Mouse (Mus musculus): ENCODE results near the gene Gm11568. TPM values are rescaled to one million over a fixed set of nuclear protein-coding genes. Genes with fewer than 3 reads are reported as not detected.
"Not testable (repeated sequence)": the region's sequence is repeated elsewhere in the genome, so short reads cannot be mapped to it uniquely, and the experiment has no call there.

The Gm11568 gene
- polyA plus RNA-seq, 1 experiment from 2014 or later = not detected

GRCm38 (mm10) chr11:99864176-99864575, 6.5 kb downstream of the Gm11568 start, which contains the start of gene Gm11559:
TSS of gene Gm11559 (plus strand) at chr11:99864476.
- ATAC-seq (replicated peaks; ENCODE audit: low FRiP score); DNase-seq (ENCODE audit: low spot score); H3K4me2 ChIP-seq; H3K9me3 ChIP-seq (ENCODE audit: control insufficient read depth, low read length); H3K36me3 ChIP-seq (ENCODE audit: control insufficient read depth, insufficient read depth, low read length); H3K4me3 ChIP-seq (ENCODE audit: low read depth, low read length); H3K4me1 ChIP-seq (replicated peaks; ENCODE audit: control insufficient read depth, insufficient read depth, low read length); H3K9ac ChIP-seq (ENCODE audit: low read depth, low read length); H3K27me3 ChIP-seq (replicated peaks; ENCODE audit: control insufficient read depth, insufficient read depth, low read length); H3K27ac ChIP-seq (ENCODE audit: low read depth, low read length): not testable (repeated sequence)
- WGBS = 56% methylated on average over 1 of the region's 1 CpGs

DNA sequence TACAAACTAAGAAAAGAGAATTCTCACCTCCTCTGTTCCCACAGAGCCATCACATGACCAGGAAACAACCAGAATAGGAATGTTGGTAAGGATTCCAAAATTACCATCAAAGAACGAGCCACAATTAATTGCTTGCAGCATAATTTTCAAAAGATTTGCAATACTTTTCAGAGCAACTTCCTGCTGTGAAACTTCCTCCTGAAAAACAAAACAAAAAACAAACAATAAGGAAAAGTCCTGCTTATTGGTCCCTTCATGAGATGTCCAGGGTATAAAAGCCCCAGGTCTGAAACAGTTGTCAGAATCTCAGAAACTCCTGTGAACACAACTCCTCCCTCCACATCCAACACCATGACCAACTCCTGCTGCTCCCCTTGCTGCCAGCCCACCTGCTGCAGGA, 15.4 kb downstream of the Gm11568 start, which contains the start of gene Krtap9-1:
Gene Krtap9-1 (plus strand): TSS at position 301 of the 400 bp plus-strand sequence.
- not testable (repeated sequence) for H3K9ac ChIP-seq (ENCODE audit: low read depth, low read length); H3K4me1 ChIP-seq (replicated peaks; ENCODE audit: control insufficient read depth, insufficient read depth, low read length); H3K36me3 ChIP-seq (ENCODE audit: control insufficient read depth, insufficient read depth, low read length); H3K27ac ChIP-seq (ENCODE audit: low read depth, low read length); ATAC-seq (replicated peaks; ENCODE audit: low FRiP score); DNase-seq (ENCODE audit: low spot score); H3K9me3 ChIP-seq (ENCODE audit: control insufficient read depth, low read length); H3K4me3 ChIP-seq (ENCODE audit: low read depth, low read length); H3K4me2 ChIP-seq; H3K27me3 ChIP-seq (replicated peaks; ENCODE audit: control insufficient read depth, insufficient read depth, low read length)
- WGBS = 63% methylated on average over 1 of the region's 1 CpGs

DNA sequence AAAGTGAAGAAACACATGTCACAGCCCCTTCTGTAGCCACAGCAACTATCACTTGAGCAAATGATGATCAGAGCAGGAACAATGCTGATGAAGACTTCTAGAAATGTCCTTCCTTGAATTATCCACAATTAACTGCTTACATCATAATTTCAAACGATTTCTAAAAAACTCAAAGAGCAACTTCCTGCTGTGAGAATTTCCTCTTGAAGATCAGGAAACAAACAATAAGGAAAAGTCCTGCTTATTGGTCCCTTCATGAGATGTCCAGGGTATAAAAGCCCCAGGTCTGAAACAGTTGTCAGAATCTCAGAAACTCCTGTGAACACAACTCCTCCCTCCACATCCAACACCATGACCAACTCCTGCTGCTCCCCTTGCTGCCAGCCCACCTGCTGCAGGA, 21.2 kb downstream of the Gm11568 start, which contains the start of gene Gm11567:
Gene Gm11567 (plus strand): TSS at position 301 of the 400 bp plus-strand sequence.
- H3K4me2 ChIP-seq; H3K36me3 ChIP-seq (ENCODE audit: control insufficient read depth, insufficient read depth, low read length); H3K27me3 ChIP-seq (replicated peaks; ENCODE audit: control insufficient read depth, insufficient read depth, low read length); H3K4me3 ChIP-seq (ENCODE audit: low read depth, low read length); H3K4me1 ChIP-seq (replicated peaks; ENCODE audit: control insufficient read depth, insufficient read depth, low read length); DNase-seq (ENCODE audit: low spot score); H3K9ac ChIP-seq (ENCODE audit: low read depth, low read length); H3K27ac ChIP-seq (ENCODE audit: low read depth, low read length); H3K9me3 ChIP-seq (ENCODE audit: control insufficient read depth, low read length); ATAC-seq (replicated peaks; ENCODE audit: low FRiP score): not testable (repeated sequence)
- WGBS = 48% methylated on average over 1 of the region's 1 CpGs

- no peak within 1 kb of the TSS for H3K9ac ChIP-seq (ENCODE audit: low read depth, low read length)
- H3K27ac ChIP-seq (ENCODE audit: low read depth, low read length) = no peak within 1 kb of the TSS
- no peak within 1 kb of the TSS for H3K4me2 ChIP-seq
- no peaks in the 10 kb centered on the region for H3K27me3 ChIP-seq (replicated peaks; ENCODE audit: control insufficient read depth, insufficient read depth, low read length)
- no peak within 1 kb of the TSS for H3K4me3 ChIP-seq (ENCODE audit: low read depth, low read length)
- H3K9me3 ChIP-seq (ENCODE audit: control insufficient read depth, low read length) = no peaks in the 10 kb centered on the region
- DNase-seq (ENCODE audit: low spot score) (no peak), ATAC-seq (replicated peaks; ENCODE audit: low FRiP score) (no peak)
- 75% methylated on average over 2 of the region's 2 CpGs for WGBS
- no peaks in the 10 kb centered on the region for H3K36me3 ChIP-seq (ENCODE audit: control insufficient read depth, insufficient read depth, low read length)
- H3K4me1 ChIP-seq (replicated peaks; ENCODE audit: control insufficient read depth, insufficient read depth, low read length) = no peaks in the 10 kb centered on the region
Observed at GRCm38 (mm10) chr11:99907620-99908019, 49.9 kb downstream of the Gm11568 start, which contains the start of gene Krtap31-1. TSS of gene Krtap31-1 (plus strand) at chr11:99907920.

Other genes with a start within 250 kb of the Gm11568 start
- not detected in 2 replicates for gene Gm11937, start 247.7 kb upstream of the Gm11568 start, polyA plus RNA-seq (2014; fragmentation: Nextera tagmentation; extraction: Ambion mirVana)
- gene Krtap2-4, start 243.1 kb upstream of the Gm11568 start, polyA plus RNA-seq (2014; fragmentation: Nextera tagmentation; extraction: Ambion mirVana) = not detected in 2 replicates
- not detected in 2 replicates for gene Gm11562, start 237.5 kb upstream of the Gm11568 start, polyA plus RNA-seq (2014; fragmentation: Nextera tagmentation; extraction: Ambion mirVana)
- not detected in 2 replicates for gene Krtap4-1, start 229.7 kb upstream of the Gm11568 start, polyA plus RNA-seq (2014; fragmentation: Nextera tagmentation; extraction: Ambion mirVana)
- gene Krtap4-2, start 222.8 kb upstream of the Gm11568 start, polyA plus RNA-seq (2014; fragmentation: Nextera tagmentation; extraction: Ambion mirVana) = not detected in 2 replicates
- gene Krtap4-7, start 213.8 kb upstream of the Gm11568 start, polyA plus RNA-seq (2014; fragmentation: Nextera tagmentation; extraction: Ambion mirVana) = not detected in 2 replicates
- gene Gm11555, start 207.7 kb upstream of the Gm11568 start, polyA plus RNA-seq (2014; fragmentation: Nextera tagmentation; extraction: Ambion mirVana) = not detected in 2 replicates
- not detected in 2 replicates for gene Gm11563, start 199.0 kb upstream of the Gm11568 start, polyA plus RNA-seq (2014; fragmentation: Nextera tagmentation; extraction: Ambion mirVana)
- gene Krtap4-6, start 192.0 kb upstream of the Gm11568 start, polyA plus RNA-seq (2014; fragmentation: Nextera tagmentation; extraction: Ambion mirVana) = not detected in 2 replicates
- gene Gm14190, start 167.2 kb upstream of the Gm11568 start, polyA plus RNA-seq (2014; fragmentation: Nextera tagmentation; extraction: Ambion mirVana) = not detected in 2 replicates
- gene Gm14180, start 123.6 kb upstream of the Gm11568 start, polyA plus RNA-seq (2014; fragmentation: Nextera tagmentation; extraction: Ambion mirVana) = not detected in 2 replicates
- not detected in 2 replicates for gene Gm11595, start 85.0 kb upstream of the Gm11568 start, polyA plus RNA-seq (2014; fragmentation: Nextera tagmentation; extraction: Ambion mirVana)
- not detected in 2 replicates for gene Krtap4-8, start 77.2 kb upstream of the Gm11568 start, polyA plus RNA-seq (2014; fragmentation: Nextera tagmentation; extraction: Ambion mirVana)
- not detected in 2 replicates for gene Krtap4-9, start 72.7 kb upstream of the Gm11568 start, polyA plus RNA-seq (2014; fragmentation: Nextera tagmentation; extraction: Ambion mirVana)
- not detected in 2 replicates for gene Gm11596, start 64.5 kb upstream of the Gm11568 start, polyA plus RNA-seq (2014; fragmentation: Nextera tagmentation; extraction: Ambion mirVana)
- gene Gm11569, start 59.0 kb upstream of the Gm11568 start, polyA plus RNA-seq (2014; fragmentation: Nextera tagmentation; extraction: Ambion mirVana) = not detected in 2 replicates
- gene Gm11554, start 53.5 kb upstream of the Gm11568 start, polyA plus RNA-seq (2014; fragmentation: Nextera tagmentation; extraction: Ambion mirVana) = not detected in 2 replicates
- gene Krtap4-13, start 48.0 kb upstream of the Gm11568 start, polyA plus RNA-seq (2014; fragmentation: Nextera tagmentation; extraction: Ambion mirVana) = not detected in 2 replicates
- not detected in 2 replicates for gene Gm11564, start 42.3 kb upstream of the Gm11568 start, polyA plus RNA-seq (2014; fragmentation: Nextera tagmentation; extraction: Ambion mirVana)
- gene 2300003K06Rik, start 19.9 kb upstream of the Gm11568 start, polyA plus RNA-seq (2014; fragmentation: Nextera tagmentation; extraction: Ambion mirVana) = not detected in 2 replicates
- not detected in 2 replicates for gene Krtap4-16, start 6.3 kb upstream of the Gm11568 start, polyA plus RNA-seq (2014; fragmentation: Nextera tagmentation; extraction: Ambion mirVana)
- gene Gm11559, start 6.6 kb downstream of the Gm11568 start, polyA plus RNA-seq (2014; fragmentation: Nextera tagmentation; extraction: Ambion mirVana) = not detected in 2 replicates
- not detected in 2 replicates for gene Krtap9-1, start 15.5 kb downstream of the Gm11568 start, polyA plus RNA-seq (2014; fragmentation: Nextera tagmentation; extraction: Ambion mirVana)
- gene Gm11567, start 21.3 kb downstream of the Gm11568 start, polyA plus RNA-seq (2014; fragmentation: Nextera tagmentation; extraction: Ambion mirVana) = not detected in 2 replicates
- not detected in 2 replicates for gene Krtap31-1, start 50.0 kb downstream of the Gm11568 start, polyA plus RNA-seq (2014; fragmentation: Nextera tagmentation; extraction: Ambion mirVana)
- gene Gm11565, start 56.8 kb downstream of the Gm11568 start, polyA plus RNA-seq (2014; fragmentation: Nextera tagmentation; extraction: Ambion mirVana) = not detected in 2 replicates
- not detected in 2 replicates for gene Krtap31-2, start 78.4 kb downstream of the Gm11568 start, polyA plus RNA-seq (2014; fragmentation: Nextera tagmentation; extraction: Ambion mirVana)
- not detected in 2 replicates for gene Krtap9-5, start 90.6 kb downstream of the Gm11568 start, polyA plus RNA-seq (2014; fragmentation: Nextera tagmentation; extraction: Ambion mirVana)
- not detected in 2 replicates for gene Krtap29-1, start 121.1 kb downstream of the Gm11568 start, polyA plus RNA-seq (2014; fragmentation: Nextera tagmentation; extraction: Ambion mirVana)
- not detected in 2 replicates for gene Krtap16-1, start 128.7 kb downstream of the Gm11568 start, polyA plus RNA-seq (2014; fragmentation: Nextera tagmentation; extraction: Ambion mirVana)
- gene Krtap17-1, start 136.1 kb downstream of the Gm11568 start, polyA plus RNA-seq (2014; fragmentation: Nextera tagmentation; extraction: Ambion mirVana) = not detected in 2 replicates
- gene Krt33a, start 158.3 kb downstream of the Gm11568 start, polyA plus RNA-seq (2014; fragmentation: Nextera tagmentation; extraction: Ambion mirVana) = not detected in 2 replicates
- not detected in 2 replicates for gene Krt33b, start 172.0 kb downstream of the Gm11568 start, polyA plus RNA-seq (2014; fragmentation: Nextera tagmentation; extraction: Ambion mirVana)
- gene Krt34, start 183.6 kb downstream of the Gm11568 start, polyA plus RNA-seq (2014; fragmentation: Nextera tagmentation; extraction: Ambion mirVana) = not detected in 2 replicates
- gene Krt31, start 192.6 kb downstream of the Gm11568 start, polyA plus RNA-seq (2014; fragmentation: Nextera tagmentation; extraction: Ambion mirVana) = not detected in 2 replicates
- not detected in 2 replicates for gene Krt32, start 230.3 kb downstream of the Gm11568 start, polyA plus RNA-seq (2014; fragmentation: Nextera tagmentation; extraction: Ambion mirVana)
- not detected in 2 replicates for gene Krt35, start 238.3 kb downstream of the Gm11568 start, polyA plus RNA-seq (2014; fragmentation: Nextera tagmentation; extraction: Ambion mirVana)
- gene Krt36, start 247.7 kb downstream of the Gm11568 start, polyA plus RNA-seq (2014; fragmentation: Nextera tagmentation; extraction: Ambion mirVana) = not detected in 2 replicates

All from liver, embryonic 11.5 days (tissue).